Mouse (Mus musculus): ENCODE data around the gene Selplg.

DNA sequence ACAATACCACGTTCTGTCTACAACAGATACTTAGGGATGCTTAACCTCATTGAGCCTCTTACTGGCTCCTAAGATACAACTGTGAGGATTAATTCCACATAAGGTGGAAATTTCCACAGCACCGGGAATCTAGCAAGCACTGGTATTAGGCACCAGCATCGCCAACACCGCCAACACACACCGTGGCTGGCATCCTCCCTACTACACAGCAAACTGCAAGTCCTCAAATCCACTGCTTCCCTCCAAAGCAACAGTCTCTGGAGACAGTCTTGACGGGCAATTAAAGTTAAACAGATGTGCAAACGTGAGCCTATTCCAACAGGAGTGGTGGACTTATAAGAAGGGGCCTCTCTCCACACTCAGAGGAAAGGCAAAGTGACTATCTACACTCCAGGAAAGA lies 51.2 kb downstream of the Selplg start:
- TF ChIP-seq POLR2A (IDR thresholded peaks at IDR 0.05; ENCODE audit: insufficient read depth, low read depth, low read length) (no peak), EP300 (IDR thresholded peaks at IDR 0.05; ENCODE audit: insufficient read depth, low read depth, low read length) (no peak), CTCF (IDR thresholded peaks at IDR 0.05) (no peak)

All from heart, adult 2 months (tissue).